Mouse (Mus musculus): Measurements from ENCODE around the gene Phox2a.
A peak's percentile ranks its signal among the peaks of the same experiment; 100 is the strongest.

The Phox2a gene

DNA sequence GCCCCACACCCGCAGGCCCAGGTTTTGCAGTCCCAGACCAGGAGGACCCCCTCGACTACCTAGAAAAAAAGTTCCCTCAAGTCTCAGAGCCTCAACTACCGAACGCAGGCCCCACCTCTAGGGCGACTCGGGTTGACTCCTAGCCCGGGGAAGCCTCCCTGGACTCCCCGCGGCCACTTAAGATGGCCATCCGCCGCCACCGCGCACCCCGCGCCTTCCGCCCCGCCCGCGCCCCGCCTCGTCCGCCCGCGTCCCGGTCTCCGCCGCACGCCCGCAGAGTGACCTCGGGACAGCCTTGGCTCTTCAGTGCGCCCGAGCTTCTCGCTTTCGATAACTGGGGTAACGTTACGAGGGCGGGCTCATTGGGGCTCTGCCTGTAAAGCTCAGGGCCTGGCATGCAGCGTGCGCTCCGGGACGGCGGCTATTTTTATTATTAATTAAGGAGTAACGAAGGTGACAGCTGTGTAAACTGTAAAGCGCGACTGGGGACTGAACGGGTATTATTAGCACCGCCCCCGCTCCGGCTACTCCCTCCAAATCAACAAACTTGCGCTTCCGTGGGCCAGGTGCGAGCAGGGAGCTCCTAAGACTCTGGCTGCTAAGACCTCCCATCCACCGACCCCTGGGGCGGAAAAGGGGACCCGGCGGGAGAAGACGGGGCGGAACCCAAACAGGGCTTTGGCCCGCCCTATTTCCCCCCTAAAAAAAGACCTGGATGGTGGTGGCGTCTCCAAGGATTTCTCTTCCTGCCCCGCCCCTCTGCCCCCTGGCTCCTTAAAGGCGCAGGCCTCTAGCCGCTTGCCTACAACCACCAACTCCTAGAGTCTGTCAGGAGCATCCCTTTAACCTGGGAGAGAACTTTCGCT lies 19.7 kb downstream of the Phox2a start, which contains the start of gene Inppl1:
Gene Inppl1, minus strand, starts transcription at position 624 of the 866 bp plus-strand sequence.
- DNase-seq (ENCODE audit: low spot score) = peak; percentile 78

DNA sequence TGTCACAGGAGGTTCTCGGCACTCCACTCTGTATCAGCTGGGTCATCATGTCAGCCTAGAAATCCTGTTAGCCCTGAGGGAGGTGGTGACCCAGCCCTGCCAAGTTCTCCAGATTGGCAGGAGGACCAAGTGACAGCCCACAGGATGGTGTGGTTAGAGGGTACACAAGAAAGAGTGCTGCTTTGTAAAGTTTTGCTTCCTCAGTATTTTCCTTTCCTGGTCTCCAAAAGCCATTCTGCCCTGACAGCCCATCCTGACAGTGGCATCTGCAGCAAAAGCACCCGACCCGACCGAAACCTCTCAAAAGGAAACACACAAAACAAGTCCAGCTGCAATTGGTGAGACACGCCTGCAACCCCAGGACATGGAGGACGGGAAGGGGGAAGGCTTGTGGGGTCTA lies 26.1 kb downstream of the Phox2a start:
- no peak for DNase-seq (ENCODE audit: low spot score)

DNA sequence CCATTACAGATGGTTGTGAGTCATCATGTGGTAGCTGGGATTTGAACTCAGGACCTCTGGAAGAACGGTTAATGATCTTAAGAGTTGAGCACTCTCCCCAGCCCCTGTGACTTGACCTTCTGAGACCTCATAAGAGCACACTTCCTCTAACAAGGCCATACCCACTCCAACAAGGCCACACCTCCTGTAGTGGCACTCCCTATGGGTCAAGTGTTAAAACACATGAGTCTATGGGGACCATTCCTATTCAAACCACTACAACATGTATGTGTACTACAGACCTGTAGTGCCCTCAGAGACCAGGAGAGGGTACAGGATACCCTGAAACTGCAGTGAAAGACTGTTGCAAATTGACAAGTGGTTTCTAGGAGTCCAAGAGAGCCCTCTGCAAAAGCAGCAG lies 29.8 kb downstream of the Phox2a start:
- DNase-seq (ENCODE audit: low spot score) = no peak

DNA sequence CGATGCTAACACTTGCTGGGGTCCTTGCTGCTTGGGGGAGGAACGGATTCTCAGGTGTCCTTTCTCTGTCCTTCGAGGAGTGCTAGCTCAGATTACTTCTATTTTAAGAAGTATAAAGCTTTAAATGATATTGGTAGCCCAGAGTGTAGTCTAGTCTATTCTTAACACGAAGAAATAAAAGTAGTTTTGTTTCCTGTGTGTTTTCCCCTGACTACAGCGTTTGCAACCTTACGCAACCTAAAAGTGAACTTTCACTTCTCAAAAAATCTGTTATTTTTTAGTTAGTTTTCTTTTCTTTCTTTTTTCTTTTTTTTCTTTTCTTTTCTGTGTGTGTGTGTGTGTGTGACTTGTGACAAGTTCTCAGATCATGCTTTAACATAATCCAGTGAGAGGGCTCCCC lies 33.6 kb downstream of the Phox2a start:
- DNase-seq (ENCODE audit: low spot score) = no peak

DNA sequence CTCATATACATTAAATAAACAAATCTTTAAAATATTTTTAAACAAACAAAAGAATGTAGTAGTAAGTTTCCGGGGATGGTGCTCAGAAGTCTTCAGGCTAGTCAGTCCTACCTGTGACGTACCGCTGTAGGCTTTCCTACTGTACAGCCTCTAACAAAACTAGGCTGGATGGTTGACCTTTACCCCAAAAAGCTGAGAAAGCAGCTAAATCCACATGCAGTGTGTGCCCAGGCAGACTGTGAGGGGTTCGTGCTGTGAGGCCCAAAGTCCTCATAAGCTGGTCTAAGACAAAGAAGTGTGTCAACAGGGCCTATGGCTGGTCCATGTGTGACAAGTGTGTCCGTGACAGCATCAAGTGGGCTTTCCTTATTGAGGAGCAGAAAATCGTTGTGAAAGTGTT lies 34.7 kb downstream of the Phox2a start:
- DNase-seq (ENCODE audit: low spot score) = no peak

DNA sequence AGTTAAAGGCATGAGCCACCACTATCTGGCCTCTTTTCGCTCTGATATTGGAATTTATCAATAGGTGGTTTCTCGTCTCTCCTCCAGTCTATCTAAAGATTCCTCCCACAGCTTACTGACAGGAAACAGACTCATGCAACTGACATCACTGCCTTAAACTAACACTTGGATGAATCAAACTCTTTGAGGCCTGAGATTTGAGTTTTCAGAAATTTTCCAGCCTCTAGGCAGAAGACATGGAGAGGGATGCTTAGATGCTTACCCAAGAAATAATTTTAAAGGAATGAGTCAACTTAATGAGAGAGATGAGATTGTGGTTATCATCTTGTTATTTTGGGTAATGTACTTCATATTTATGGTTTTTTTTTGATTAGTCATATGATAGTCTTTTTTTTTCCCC lies 35.7 kb downstream of the Phox2a start:
- no peak for DNase-seq (ENCODE audit: low spot score)

DNA sequence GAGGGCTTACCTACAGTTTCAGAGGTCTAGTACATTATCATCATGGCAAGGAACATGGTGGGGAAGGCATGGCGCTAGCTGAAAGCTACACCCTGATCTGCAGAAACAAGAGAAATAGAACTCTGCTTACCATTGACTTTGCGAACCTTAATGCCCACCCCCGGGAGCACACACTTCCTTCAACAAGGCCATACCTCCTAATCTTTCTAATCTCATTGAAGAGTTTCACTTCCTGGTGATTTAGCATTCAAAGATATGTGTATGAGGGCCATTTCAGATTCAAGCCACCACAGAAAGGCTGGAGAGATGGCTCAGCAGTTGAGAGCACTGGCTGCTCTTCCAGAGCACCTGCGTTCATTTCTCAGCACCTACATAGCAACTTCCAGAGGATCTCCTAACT lies 39.0 kb downstream of the Phox2a start, which contains the start of gene Folr2:
Gene Folr2, minus strand, starts transcription at position 101 of the 400 bp plus-strand sequence.
- DNase-seq (ENCODE audit: low spot score) = no peak

DNA sequence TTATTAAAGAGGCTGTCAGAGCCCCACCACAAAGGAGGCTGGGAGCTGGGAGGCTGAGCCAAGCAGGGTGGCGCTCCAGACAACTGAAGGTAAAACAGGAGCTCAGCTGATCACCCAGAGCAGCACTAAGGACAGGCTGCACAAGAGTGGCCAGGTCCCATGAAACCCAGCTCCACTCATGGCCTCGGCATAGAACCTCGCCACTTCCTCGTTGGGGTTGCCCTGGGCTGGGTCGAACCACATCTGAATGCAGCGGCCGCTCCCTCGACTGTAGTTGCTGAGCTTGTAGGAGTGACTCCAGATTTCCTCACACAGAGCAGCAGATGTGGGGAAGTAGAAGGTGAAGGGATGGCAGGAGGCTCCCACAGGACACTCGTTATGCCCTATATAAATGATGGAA lies 40.2 kb downstream of the Phox2a start:
- DNase-seq (ENCODE audit: low spot score) = peak; percentile 28

DNA sequence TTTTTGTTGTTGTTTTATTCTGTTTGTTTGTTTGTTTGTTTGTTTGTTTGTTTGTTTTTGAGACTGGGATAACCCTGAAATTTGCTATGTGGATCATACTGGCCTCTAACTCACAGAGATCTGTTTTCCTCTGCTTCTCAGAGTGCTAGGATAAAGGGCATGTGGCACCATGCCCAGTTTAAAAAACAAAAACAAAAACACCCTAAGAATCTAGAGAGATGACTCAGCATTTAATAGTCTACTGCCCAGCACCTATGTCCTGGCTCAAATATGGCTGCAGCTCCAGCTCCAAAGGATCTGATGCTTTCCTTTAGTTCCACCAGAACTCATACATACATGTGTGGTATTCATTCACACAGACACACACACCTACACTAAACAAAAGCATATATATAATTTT lies 42.9 kb downstream of the Phox2a start:
- DNase-seq (ENCODE audit: low spot score) = no peak

DNA sequence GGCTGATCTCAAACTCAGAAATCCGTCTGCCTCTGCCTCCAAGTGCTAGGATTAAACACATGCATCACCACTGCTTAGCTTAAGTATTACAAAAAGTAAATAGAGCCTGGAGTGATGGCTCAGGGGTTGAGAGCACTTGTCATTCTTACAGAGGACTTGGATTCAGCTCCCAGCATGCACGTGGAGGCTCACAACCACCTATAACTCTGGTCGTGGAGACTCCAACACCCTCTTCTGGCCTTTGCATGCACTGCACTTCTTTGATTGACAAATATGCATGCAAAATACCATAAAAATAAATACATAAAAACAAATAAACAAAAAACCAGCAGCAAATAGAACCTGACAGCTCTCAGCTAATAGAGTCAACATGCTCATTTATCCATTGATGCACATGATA lies 44.2 kb downstream of the Phox2a start:
- DNase-seq (ENCODE audit: low spot score) = no peak

DNA sequence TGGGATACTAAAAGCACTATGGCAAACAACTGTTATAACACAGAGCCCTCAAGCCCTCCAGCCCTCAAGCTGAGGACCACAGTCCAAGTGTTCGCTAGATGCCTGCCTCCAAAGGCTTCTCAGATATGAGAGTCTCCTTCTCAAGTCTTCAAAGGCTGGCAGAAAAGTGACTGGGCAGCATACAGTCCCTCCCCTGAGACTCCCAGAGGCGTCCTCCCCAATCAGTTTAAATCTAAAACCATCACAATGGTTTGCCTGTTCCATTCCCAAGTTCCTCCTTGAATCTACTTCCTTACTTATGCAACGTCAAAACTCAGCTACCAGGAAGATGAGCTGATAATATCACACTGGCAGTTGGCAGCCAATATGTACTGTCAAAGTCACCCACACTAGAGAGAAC lies 45.3 kb downstream of the Phox2a start, which contains the start of gene Anapc15:
Gene Anapc15, plus strand, starts transcription at position 301 of the 400 bp plus-strand sequence.
- DNase-seq (ENCODE audit: low spot score) = no peak

DNA sequence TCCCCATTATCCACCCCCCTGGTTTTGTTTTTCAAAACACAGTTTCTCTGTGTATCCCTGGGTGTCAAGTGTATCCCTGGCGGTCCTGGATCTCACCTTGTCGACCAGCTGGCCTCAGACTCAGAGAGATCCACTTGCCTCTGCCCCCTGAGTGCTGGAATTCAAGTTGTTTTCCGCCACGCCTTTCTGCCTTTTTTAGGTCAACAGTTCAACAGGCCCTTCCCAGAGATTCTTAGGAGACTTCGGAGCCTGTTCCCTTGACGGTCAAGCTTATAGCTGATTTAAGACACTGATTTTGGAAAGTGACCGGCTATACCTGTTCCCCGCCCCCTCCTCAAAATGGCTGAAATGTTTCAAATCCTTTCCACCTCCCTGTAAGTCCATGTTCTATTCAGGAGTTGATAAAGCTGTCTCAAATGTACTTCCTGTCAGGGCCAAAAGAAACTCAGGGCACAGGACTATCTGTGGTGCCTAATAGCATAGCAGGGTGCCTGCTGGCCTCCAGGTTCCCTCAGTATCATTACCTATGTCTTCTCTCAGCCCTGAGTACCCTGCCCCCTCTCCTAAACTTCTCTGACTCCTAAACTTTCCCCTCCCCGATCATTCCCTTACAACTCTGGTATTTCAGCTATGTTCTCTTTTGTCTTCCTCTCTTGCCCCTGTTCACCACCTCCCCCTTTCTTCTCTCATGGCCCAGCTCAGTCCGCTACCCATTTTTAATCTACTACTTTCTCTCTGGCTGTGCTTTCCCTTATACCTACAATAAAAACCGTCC lies 48.6 kb downstream of the Phox2a start:
- no peak for DNase-seq (ENCODE audit: low spot score)

DNA sequence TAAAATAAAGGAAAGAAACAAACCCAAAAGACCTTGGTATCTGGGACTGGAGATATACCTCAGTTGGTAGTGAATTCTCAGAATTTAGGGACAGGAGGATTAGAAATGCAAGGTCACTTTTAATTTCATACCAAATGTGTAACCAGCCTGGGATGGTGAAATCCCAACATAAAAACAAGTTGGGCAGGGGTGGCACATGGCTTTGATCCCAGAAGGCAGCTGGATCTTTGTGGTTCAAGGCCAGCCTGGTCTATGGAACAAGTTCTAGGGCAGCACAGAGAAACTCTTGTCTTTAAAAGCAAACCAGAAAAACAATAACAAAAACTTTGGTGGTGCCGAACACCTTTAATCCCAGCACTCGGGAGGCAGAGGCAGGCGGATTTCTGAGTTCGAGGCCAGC lies 49.4 kb downstream of the Phox2a start:
- DNase-seq (ENCODE audit: low spot score) = no peak

DNA sequence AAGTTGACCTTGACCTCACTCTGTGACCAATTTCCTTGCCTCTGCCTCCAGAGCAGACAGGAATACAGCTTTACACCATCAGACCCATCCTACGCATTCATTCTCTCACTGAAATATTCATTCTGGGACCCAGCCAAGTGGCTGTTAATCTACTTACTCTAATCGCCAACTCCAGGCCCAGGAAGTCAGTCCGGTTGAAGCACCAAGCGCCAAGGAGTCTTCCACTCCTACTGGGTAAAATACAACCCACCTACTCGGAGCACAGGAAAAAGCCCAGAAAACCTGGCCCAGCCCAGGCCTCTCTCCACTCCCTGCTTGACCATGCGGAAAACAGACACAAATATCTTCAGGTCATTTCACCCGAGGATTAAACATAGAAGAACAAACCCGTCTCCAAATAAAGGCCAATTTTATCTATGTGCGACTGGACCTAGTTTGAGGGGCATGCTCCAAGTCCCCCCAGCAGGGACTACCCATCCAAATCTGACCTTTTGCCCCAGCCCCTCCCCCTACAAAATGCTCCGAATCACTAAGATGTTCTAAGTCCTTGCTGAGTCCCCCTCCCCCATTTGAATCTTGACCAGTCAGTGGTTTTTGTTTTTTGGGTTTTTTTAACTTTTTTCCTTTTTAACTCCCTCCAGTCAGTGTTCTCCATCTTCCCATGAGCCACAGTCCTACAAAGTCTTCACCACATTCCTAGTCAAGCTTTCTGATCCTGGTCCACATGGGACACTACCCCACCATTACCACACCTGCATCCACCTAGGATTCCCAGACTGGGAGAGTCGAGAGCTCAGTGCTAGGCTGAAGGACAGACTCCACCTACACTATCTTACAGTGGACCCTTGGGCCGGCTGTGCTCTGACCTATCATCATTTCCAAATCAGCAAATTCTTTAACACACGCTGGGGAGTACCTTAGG lies 50.4 kb downstream of the Phox2a start:
- DNase-seq (ENCODE audit: low spot score) = no peak

DNA sequence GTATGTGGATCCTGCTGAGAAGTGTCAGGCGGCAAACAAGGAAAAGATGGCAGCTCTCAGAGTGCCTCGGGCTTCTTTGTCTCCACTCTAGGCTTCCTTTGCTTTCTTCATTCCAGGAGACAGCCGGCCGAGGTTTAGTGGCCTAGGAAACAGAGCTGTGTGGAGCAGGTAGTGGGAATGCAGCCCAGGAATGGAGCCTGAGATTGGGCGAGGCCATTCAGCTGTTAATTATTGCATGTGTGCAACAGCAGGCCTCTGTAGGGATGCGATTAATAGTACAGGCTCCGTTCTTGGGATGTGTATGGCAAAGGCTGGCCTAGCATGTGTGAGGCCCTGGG lies 51.0 kb downstream of the Phox2a start:
- DNase-seq (ENCODE audit: low spot score) = no peak

DNA sequence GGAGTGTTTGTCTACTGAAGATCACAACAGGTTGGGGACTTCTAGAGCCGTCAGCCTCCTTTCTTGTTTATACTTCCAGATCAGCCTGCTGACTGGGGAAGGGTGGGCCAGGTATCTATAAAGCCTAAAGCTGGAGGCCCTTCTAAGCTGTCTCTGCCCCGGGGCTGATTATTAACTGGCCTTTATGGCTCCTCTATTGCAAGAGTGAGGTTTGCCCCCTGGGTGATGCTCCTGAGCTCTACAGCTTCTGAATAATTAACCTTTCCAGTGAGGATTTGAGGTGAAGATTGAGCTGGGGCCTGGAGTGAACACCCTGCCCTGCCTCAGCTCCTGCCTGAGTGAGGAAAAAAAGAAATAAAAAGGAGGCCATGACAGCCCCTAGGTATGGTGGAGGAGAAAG lies 52.5 kb downstream of the Phox2a start, which contains the start of gene Folr1:
Gene Folr1, minus strand, starts transcription at position 160 of the 400 bp plus-strand sequence.
- no peak for DNase-seq (ENCODE audit: low spot score)

DNA sequence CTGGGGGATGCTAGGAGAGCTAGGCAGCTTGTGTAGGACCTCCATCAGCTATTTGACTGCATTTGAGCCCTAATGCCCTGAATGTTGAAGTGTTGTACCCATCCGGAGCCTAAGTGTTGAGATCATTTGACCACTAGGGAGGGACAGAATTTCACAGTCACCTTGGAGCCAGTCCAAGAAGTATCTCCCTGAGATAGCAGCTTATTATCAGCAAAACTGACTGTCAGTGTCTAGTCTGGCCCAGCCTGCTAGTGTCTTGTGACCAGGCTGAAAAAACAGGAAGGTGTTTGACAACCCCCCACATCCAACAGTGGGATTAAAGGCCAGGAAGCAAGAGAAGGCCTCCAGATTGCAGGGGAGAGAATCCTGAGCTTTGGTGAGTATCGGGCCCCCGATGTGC lies 53.2 kb downstream of the Phox2a start:
- no peak for DNase-seq (ENCODE audit: low spot score)

Data from layer of hippocampus, adult 11-12 months (tissue).